Mouse (Mus musculus): ENCODE data around the gene Ebf1. TPM values are rescaled to one million over a fixed set of nuclear protein-coding genes. Genes with fewer than 3 reads are reported as not detected.

Ebf1 gene
- polyA plus RNA-seq, 1 experiment: 0.38 TPM

DNA sequence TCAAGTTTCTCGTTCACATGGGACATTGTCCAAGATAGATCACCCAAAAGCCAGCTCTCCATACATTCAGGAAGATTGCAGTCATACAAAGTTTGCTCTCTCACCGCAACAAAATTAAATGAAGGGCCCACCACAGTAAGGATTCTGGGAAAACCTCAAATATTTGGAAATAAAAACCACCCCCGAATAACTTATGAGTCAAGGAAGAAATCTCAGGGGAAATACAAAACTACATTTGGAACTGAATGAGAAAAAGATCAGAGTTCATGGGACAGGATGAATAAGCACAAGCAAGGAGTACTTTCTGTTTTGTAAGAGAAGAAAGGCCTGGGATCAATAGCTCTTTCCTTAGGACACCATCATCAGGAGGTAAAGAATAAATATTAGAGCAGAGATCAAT, 22.3 kb upstream of the Ebf1 start:
- H3K36me3 ChIP-seq (replicated peaks; ENCODE audit: low read length): no peaks in the 10 kb centered on the region

DNA sequence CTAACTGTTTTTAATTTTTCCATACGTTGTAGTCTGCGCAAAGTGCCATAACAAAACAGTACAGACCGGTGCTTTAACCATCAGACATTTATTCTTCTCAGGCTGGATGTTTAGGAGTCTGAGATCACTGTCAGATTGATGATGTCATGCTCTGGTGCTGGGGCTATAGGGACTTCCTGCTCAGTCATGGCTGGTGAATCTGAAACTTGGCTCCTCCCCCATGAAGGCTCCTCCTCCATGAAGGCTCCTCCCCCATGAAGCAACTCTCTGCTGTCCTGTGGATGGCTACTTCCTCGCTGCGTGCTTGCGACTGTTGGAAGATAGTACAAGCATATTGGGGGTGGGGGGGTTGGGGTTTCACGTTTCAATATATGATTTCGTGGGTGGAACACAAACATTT, 10.2 kb upstream of the Ebf1 start:
- Histone ChIP-seq H3K27me3 (replicated peaks) (peaks cover 31% of the 10 kb centered on the region), H3K4me3 (replicated peaks) (no peak overlapping the region), H3K4me1 (peaks cover 10% of the 10 kb centered on the region), H3K36me3 (replicated peaks; ENCODE audit: low read length) (no peaks in the 10 kb centered on the region), H3K9me3 (no peaks in the 10 kb centered on the region)
- TF ChIP-seq FLI1 (IDR thresholded peaks at IDR 0.05; ENCODE audit: low read length) (no peak), GATA1 (IDR thresholded peaks at IDR 0.05; ENCODE audit: borderline replicate concordance, low read length) (no peak)

More for the DNA sequence above, 22.3 kb upstream of the Ebf1 start:
- Histone ChIP-seq H3K4me3 (replicated peaks) (no peak overlapping the region), H3K9me3 (no peaks in the 10 kb centered on the region), H3K27me3 (replicated peaks) (peaks cover 4% of the 10 kb centered on the region), H3K4me1 (0 out of 2 replicates have a peak, but pooled peaks cover 6% of the 10 kb centered on the region)
- TF ChIP-seq GATA1 (IDR thresholded peaks at IDR 0.05; ENCODE audit: borderline replicate concordance, low read length) (no peak), FLI1 (IDR thresholded peaks at IDR 0.05; ENCODE audit: low read length) (no peak)

GRCm38 (mm10) chr11:44608646-44609045, 8.5 kb upstream of the Ebf1 start:
- TF ChIP-seq GATA1 (IDR thresholded peaks at IDR 0.05; ENCODE audit: borderline replicate concordance, low read length) (no peak), FLI1 (IDR thresholded peaks at IDR 0.05; ENCODE audit: low read length) (no peak)
- Histone ChIP-seq H3K36me3 (replicated peaks; ENCODE audit: low read length) (no peaks in the 10 kb centered on the region), H3K4me1 (peaks cover 27% of the 10 kb centered on the region), H3K4me3 (replicated peaks) (no peak overlapping the region), H3K27me3 (replicated peaks) (peaks cover 49% of the 10 kb centered on the region), H3K9me3 (no peaks in the 10 kb centered on the region)

- Histone ChIP-seq H3K36me3 (replicated peaks; ENCODE audit: low read length) (no peaks in the 10 kb centered on the region), H3K4me3 (replicated peaks) (peak overlapping the region; percentile 90), H3K27me3 (replicated peaks) (peaks cover 70% of the 10 kb centered on the region), H3K9me3 (no peaks in the 10 kb centered on the region), H3K4me1 (peaks cover 29% of the 10 kb centered on the region)
- no peak for TF ChIP-seq GATA1 (IDR thresholded peaks at IDR 0.05; ENCODE audit: borderline replicate concordance, low read length)
- no peak for TF ChIP-seq FLI1 (IDR thresholded peaks at IDR 0.05; ENCODE audit: low read length)
These were observed 5.9 kb upstream of the Ebf1 start for GRCm38 (mm10) chr11:44610971-44611781.

DNA sequence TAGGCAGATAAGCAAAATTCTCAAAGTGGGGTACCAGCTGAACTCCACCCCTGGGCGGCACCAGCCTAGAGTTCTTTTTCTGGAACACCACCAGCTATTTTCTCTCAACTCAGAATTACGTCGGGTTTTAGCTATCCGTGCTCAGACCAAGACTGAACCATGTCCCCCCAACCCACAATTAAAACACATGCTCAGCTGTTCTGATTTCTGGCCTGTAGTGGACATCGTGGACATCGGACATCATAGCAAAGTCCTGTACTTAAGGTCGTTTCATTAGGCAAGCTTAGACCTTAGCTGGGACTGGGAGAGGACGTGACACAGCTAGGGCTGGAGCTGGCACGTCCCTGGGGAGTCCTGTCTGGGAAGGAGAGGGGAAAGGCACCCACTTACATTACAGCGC, 5.0 kb upstream of the Ebf1 start:
- Histone ChIP-seq H3K27me3 (replicated peaks) (peaks cover 79% of the 10 kb centered on the region), H3K4me3 (replicated peaks) (peak overlapping the region; percentile 68)

DNA sequence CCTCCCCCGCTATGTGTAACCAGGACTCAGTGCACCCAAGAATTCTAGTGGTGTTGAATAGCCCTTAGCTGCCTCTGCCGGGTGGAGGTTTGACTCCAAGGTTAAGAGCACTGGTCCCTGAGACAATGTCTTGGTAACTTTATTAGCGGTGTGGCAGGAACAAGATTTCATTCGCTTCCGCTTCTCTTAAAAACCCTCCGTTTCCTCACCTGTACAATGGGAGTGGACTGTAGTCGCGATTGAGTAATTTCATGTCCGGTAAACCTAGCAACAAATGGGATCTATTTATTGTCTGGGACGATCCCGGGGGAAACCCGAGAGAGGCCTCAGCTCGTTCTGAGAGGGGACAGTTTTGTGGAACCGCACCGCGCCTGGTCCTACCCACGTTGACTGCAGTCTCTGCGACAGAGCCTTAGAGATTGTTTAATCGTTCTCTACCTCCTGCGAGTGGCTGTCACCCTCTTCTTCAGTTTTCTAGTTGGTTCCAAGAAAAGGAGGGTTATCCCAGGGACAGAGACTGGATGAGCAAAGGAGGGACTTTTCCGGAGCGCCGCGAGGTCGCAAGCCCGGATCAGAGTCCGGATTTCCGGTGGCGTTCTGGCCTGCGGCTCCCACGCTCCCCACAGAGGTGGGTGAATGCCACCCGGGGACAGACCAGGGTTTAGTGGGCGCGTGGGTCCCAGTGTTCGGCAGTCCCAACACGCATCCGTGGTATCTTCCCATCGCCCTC, 4.3 kb upstream of the Ebf1 start:
- Histone ChIP-seq H3K27me3 (replicated peaks) (peaks cover 81% of the 10 kb centered on the region), H3K4me1 (peaks cover 41% of the 10 kb centered on the region), H3K4me3 (replicated peaks) (peak overlapping the region; percentile 87), H3K36me3 (replicated peaks; ENCODE audit: low read length) (no peaks in the 10 kb centered on the region), H3K9me3 (no peaks in the 10 kb centered on the region)
- no peak for TF ChIP-seq FLI1 (IDR thresholded peaks at IDR 0.05; ENCODE audit: low read length)
- no peak for TF ChIP-seq GATA1 (IDR thresholded peaks at IDR 0.05; ENCODE audit: borderline replicate concordance, low read length)

More for the DNA sequence above, 5.0 kb upstream of the Ebf1 start:
- H3K9me3 ChIP-seq: no peaks in the 10 kb centered on the region
- H3K4me1 ChIP-seq: peaks cover 39% of the 10 kb centered on the region
- no peak for TF ChIP-seq FLI1 (IDR thresholded peaks at IDR 0.05; ENCODE audit: low read length)
- no peak for TF ChIP-seq GATA1 (IDR thresholded peaks at IDR 0.05; ENCODE audit: borderline replicate concordance, low read length)
- no peaks in the 10 kb centered on the region for H3K36me3 ChIP-seq (replicated peaks; ENCODE audit: low read length)

DNA sequence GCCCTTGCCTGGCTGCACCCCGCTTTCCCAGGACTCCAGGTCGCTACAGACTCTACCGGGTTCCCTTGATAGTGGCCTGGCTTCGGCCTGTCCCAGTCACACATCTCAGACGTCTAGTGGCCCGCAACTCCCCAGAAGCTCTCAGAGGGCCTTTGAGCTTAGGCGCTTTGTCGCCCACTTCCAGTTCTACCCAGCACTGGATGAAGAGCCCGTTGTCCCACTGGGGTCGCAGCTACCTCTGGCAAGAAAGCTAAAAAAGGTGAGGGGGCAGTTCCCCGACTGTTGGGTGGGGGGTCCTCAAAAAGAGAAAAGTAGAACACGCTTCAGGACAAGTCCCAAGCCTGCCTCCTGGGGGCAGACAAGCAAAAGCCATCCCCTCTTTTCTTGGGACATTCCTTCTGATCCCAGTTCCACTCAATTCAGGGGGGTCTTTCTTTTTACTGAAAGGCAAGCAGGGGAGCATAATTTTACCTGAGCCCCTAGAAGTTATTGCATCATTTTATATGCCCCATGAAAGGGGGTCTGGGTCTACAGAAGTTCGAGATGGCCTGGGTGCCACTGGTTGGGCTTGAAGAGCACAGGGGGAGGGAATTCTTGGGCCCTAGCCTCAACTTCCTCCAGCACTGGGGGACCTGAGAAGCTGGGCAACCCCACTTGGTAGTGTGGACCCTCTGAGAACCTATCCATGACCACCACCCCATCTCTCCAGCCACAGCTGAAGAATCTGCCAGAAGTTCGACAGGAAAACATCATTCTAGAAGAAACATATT, 3.5 kb upstream of the Ebf1 start:
- H3K27me3 ChIP-seq (replicated peaks): peaks cover 80% of the 10 kb centered on the region
- no peak for TF ChIP-seq GATA1 (IDR thresholded peaks at IDR 0.05; ENCODE audit: borderline replicate concordance, low read length)
- TF ChIP-seq FLI1 (IDR thresholded peaks at IDR 0.05; ENCODE audit: low read length): no peak
- H3K36me3 ChIP-seq (replicated peaks; ENCODE audit: low read length): no peaks in the 10 kb centered on the region
- H3K4me3 ChIP-seq (replicated peaks): peak overlapping the region; percentile 87
- no peaks in the 10 kb centered on the region for H3K9me3 ChIP-seq
- peaks cover 46% of the 10 kb centered on the region for H3K4me1 ChIP-seq

DNA sequence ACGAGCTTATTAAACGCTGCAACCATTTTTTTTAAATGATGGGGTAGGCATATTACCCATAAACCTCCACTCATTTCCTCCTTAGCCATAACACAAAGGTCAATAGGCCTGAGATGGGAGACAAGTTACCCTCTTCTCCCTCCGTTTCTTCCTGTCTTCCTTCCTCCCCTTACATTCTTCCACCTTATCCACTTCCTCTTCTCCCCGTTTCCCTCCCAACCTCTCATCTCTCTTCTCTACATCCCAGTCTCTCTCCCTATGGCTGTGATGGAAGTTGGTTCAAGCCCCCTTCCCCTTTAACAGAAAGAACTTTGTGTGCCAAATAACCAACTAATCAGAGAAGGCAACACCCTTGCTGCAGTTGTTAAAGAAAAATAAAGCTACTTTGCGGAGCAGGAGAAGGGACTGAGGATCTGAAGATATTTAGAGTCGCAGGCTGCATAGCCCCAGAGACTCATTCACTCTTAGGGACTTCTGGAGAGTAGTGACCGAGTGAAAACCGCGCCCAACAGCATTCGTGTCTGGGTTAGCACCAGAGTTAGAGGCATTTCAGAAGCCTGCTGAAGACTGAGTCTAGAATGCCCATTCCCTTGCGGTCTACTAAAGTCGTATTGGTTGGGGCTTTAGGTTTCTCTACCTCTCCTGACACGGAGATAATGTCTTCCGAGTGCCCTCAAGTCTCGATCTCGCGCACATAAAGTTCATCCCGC, 884 bp upstream of the Ebf1 start:
- Histone ChIP-seq H3K27me3 (replicated peaks) (peaks cover 89% of the 10 kb centered on the region), H3K4me1 (peaks cover 56% of the 10 kb centered on the region), H3K36me3 (replicated peaks; ENCODE audit: low read length) (no peaks in the 10 kb centered on the region), H3K9me3 (no peaks in the 10 kb centered on the region), H3K4me3 (replicated peaks) (peak overlapping the region; percentile 88)
- TF ChIP-seq FLI1 (IDR thresholded peaks at IDR 0.05; ENCODE audit: low read length): no peak
- TF ChIP-seq GATA1 (IDR thresholded peaks at IDR 0.05; ENCODE audit: borderline replicate concordance, low read length): no peak
